Mouse (Mus musculus) 3134 (cell line): ENCODE measurements around the gene Gm20503.

Experiments
- DNase-seq: peaks from one replicate; pipeline ENCODE4 v3.0.0-alpha.2; 2011; ENCODE audit warnings: low spot score; ENCODE audit not compliant: insufficient read length; ENCODE audit errors: extremely low read depth

Gm20503 gene

DNA sequence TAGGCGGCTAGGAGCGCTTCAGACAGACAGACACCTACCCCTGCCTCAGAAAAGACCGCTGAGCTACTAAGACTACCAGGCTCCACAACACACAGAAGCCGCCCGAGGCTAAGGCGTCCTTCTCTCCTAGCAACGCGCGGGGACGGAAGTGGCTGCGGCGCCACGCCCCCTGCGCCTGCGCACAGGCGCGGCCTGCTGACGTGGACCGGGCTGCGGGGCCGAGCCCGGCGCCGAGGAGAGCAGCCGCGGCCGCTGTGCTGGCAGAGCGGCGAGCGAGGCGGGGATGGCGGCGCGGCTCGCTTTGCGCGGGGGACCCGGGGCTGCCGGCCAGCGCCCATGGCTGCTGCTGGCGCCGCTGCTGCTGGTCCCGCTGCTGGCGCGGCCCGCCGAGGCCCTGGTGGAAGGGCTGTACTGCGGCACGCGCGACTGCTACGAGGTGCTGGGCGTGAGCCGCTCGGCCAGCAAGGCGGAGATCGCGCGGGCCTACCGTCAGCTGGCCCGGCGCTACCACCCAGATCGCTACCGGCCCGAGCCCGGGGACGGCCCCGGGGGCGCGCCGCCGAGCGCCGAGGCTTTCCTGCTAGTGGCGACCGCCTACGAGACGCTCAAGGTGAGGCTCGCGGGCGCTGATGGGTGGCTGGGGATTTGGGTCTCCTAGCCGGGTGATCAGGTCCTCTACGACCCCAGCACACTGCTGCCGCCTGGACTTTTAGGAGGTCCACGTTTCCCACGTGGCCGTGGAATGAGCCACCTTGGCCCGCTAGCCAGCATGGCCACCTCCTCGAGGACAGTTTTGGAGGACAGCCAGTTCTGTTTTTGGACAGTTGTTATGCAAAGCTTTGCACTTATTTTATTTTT, at the start of gene Gm20503:
TSS of gene Gm20503 (plus strand) at position 263 of the 858 bp plus-strand sequence.
- DNase-seq: peak; percentile 90

DNA sequence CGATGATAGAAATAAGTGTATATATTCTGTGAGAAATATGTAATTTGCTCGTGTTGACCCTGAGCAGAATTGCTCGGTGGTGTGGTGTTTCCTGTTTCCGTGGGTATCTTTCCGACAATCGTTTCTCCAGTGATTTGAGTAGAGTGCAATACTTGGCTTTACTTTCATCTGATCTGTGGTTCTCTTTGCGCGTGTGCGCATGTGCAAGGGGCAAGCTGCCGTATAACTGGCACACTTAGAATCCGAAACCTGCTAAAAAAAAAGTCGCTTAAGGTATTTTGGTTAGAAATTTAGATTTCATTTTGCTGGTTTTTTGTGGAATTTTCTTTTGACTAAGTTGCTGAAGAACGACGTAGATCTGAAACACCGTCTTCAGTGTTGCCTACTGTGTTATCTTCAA, 41.3 kb upstream of the Gm20503 start:
- DNase-seq: no peak

DNA sequence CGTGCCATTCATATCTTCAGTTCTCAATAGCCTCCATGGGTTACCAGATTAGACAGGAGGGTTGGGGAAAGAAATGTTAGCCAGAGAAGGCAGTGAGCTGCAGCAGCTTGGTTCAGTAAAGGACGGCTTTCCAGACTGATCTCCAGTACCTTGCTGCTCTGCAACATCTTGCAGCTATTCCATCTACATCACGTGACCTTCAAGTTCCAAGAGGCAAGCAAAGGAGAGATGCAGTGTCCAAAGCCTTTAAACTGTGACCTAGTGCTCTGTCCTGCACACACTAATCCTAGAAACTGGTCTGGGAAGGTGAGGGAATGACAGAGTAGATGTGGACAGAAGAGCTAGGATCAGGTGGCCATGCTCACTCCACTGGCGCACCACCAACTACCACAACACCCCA, 39.7 kb upstream of the Gm20503 start:
- no peak for DNase-seq

DNA sequence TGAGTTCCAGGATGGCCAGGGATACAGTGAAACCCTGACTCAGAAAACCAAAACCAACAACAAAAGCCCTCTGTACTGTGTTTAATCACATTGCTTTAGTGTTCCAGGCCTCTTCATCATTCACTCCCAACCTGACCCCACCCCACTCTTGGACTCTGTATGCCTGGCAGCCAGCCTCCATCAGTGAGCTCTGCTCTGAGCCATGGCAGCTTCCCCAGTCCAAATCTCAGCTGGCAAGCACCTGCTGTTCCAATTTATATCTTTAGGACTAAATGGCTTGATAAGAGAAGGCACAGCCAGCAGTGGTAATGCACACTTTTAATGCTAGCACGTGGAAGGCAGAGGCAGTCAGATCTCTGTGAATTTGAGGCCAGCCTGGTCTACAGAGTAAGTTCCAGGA, 37.9 kb upstream of the Gm20503 start:
- DNase-seq: no peak

DNA sequence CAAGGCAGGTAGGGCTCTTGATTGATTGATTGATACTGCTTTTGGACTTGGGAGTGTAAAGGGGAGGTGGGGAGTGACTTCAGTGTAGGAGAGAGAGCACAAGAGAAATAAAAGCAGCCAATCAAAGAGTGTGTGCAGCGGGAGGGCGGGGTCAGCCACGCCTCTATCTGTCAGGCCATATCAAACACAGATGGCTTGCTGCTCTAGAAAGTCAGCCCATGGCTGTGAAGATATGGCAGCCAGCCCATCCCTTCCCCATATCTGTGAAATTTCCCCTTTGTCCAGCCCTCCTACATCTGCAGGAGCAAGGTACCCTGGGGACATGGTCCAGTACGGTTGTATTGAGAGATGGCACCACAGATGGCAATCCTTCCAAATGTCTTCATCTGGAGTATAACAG, 32.3 kb upstream of the Gm20503 start:
- DNase-seq: no peak

DNA sequence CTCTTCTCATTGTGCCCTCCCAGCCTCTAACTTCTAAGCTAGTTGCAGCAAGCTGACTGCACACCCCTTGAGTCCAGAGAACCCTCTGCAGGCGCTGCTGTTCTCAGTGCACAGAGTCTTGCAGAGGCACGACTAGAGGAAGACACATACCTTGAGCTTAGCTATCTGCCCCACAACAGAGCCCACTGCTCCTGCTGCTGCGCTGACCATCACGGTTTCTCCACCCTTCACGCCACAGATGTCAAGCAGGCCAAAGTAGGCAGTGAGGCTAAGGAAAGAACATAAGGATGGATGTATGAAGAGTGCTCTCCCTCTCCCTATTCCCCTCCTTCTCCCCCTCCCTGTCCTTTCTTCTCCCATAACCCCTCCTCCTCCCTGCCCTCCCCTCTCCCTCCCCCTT, 27.3 kb upstream of the Gm20503 start:
- no peak for DNase-seq

DNA sequence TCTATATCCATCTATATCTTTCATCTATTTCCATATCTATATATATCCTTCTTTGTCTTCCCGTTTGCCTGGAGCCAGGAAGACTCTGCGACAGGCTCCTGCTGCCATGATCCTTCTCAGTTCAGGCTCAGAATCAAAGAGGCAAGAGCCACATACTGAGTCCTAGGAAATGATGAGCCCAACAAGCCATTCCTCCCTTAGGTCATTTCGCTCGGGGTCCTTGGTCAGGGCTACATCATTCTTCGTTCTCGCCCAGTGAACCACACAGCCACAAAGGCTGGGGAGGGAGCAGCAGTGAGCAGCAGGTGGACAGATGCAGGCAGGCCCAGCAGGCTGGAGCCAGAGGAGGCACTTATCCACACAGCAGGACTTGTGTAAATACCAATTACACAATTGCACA, 21.6 kb upstream of the Gm20503 start:
- no peak for DNase-seq

DNA sequence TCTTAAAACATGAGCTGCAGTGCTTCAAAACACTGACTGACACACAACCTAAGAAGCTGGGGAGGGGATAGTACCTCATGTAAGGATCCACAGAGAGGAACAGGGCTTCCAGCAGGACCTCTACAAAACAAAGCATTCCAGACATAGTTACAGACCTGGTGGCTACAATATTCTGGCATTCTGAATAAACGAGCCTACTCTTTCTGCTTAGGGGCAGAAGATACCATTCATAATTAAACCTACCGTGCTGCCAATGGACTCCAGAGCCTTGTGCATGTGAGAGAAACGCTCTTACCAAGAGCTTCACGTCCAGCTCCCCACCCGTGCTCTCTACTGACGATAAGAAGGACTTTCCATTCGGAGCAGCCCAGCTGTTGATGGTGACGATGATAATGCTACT, 20.2 kb upstream of the Gm20503 start:
- DNase-seq: no peak

DNA sequence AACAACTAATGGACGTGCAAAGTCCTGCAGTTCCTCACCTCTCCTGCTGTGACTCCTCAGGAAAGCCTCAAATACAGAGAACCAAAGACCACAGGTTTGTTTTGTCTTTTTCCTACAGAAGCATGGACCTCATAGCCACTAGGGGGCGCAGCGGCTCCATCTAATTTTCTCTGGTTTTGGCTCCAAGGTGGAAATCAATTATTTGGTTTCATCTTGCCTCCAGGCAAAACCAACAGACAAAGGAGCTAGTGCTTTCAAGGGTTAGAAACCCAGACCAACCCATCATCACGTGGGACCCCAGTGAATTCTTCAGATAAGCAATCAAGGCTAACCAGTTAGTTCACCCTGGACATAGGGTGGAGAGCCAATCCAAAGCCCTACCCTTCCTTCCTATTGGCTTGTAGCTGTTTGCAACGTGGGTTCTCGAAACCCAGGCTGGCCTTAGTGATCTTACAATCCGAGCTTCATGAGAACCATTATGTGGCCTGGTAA, 17.8 kb upstream of the Gm20503 start:
- peak; percentile 51 for DNase-seq

DNA sequence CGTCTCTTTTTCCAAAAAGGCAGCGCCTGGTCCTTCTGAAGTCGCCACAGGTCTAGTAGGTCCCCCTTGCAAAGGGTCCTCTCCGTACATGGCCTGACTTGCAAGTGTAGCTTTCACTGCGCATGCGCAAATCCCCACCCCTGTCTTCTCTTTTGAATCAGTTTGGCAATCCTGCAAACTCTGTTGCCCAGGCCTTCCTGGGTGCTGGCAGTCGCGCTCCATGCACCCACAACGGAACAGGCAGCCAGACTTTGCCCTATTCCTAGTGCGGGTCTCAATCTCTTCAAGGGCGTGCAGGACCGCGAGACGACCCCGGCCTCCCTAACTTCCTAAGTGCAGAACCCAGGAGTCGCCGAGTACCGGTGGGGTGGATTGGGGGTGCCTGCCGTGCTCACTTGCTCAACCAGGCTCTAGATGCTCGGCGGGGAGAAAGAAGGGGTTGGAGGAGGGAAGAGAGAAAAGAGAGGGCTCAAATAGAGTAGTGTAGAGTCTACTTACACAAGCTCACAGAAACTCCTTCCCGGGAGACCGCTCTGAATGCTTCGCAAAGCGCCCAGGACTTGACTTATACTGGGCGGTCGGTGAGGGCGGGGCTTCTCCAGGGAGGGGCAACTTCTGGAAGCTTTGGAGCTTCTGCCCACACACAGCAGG, 16.3 kb upstream of the Gm20503 start, which contains the start of gene Ptgr1:
TSS of gene Ptgr1 (minus strand) at position 580 of the 651 bp plus-strand sequence.
- peak; percentile 89 for DNase-seq

DNA sequence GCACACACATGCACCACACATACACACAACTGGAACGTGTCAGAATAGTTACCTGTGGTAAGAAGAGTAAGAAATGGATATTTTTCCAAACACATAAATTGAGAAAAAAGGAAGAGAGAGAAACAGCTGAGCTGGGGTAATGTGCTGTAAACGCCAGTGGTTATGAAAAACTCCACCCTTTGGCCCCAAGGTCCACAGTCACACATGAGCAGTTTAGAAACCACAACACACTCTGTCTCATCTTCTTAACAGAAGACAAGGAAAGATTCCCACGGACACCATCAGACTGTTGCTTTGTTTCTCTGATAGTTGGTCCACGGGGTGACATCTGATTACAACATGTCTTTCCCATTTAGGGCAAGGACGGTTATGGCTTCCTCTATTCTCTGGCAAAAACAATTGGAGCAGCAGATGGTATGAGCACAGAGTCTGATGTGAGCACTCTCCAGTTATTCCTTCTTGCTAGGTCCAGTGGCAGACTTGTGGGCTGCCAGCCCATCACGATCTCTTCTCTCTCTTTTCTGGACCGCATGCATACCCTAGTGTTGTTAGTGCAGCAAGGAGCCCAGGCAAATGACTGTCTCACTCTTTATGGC, 13.6 kb upstream of the Gm20503 start:
- no peak for DNase-seq

DNA sequence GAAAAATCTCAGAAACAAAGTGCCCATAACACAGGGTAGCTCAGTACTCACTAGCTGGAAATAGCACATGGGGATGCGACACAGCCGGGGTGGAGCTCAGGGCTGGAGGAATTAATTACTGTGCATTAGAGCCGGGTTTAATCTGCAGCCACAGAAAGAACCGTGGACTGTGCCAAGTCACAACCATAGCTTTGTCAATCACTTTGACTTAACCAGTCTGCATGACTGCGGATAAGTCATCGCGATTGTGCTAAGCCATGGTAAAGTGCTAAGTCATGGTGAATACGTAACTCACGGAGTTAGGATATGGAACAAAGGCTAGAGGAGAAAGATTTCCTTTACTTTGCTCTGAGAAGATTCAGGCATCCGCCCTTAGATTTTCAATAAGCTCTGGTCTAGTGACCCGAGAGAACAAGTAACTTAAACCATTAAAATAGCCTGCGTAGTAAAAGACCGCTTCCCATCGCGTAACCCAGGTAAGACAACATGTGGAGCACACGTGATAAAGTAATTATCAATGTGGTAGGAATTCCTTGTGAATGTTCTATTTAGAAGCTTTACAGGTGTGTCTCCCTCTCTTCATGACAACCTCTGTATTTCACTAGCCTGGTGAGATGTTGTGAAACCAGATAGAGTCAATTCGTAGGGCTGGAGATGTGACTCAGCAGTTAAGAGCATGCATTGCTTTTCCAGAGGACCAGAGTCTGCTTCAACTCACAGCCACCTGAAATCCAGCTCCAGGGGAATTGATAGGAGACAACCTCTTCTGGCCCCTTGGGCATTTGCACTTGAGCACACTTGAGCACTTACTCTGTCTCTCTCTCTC, 12.2 kb upstream of the Gm20503 start:
- no peak for DNase-seq

DNA sequence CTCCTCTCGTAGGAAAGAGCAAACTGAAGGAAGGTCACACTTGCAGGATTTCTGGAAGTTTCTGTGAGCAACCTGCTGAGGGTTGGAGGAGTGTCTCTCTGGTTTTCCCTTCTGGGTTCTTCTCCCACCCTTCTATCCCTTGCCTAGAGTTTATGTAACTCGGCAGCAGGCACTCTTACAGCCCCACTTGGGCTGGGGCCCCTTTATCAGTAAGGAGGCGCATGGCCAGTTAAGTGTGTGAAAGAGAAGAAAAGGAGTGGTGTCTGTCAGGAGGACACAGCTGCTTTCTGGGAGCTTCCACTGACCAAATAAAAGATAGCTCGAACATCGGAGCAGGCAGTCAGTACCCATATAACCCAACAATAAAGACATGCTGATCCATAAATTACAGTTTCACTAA, 10.8 kb upstream of the Gm20503 start:
- no peak for DNase-seq

DNA sequence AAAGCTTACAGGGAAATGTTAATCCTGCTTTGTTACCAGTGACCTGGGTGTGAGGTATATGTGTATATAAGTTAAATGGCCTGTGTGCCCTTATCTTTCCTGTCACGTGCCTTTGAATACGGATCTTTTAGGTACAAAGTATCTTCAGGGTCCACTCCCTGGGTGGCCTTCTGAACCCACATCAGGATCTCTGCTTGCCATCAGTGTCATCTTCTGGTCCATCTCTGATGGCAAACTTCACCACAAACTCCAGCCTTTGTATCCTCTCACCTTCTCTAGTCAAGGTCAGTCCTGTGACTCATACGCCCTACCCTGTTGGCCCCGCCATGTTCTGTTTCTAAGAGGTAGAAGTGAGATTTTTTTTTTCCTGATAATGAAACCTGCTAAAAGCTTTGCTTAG, 8.2 kb upstream of the Gm20503 start, which contains the start of gene Dnajc25:
TSS of gene Dnajc25 (plus strand) at position 301 of the 400 bp plus-strand sequence.
- DNase-seq: no peak

DNA sequence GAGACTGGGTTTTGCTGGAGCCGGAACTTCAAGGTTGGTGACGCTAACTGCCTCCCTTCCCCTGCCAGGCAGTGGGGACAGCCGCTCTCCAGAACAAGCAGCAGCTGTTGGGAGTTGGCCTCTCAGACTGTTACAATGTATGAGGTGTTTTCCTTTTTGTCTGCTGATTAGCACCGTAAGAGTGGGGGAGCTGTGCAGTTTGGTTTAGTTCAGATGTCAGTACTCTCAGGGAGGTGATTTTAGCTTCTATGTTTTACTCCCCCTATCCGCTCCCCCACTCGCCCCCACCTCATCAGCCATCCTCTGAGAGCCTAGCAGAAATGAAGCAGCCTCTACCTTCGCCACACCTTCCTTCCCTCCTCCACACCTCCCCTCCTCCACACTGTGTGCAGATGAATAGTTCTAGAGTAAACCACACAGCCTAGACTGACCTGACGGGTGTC, 7.7 kb upstream of the Gm20503 start:
- DNase-seq: no peak

DNA sequence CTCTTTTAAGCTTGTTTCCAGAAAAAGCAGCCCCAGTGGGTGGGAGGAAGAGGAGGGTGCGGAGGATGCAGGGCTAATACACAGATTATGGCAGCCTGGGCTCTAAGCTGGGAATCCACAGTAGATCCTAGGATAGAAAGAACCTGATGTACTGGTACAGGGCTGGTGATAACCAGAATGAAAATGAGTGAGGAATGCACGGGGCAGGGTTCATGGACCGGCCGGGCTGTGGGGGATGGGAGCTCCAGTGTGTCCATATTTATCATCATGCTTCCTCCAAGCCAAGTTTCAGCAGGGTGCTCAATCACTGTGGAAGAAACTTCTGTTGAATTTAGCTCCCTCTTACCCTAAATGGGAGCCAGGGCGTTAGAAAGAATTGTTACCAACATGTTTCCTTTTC, 5.9 kb upstream of the Gm20503 start:
- no peak for DNase-seq

DNA sequence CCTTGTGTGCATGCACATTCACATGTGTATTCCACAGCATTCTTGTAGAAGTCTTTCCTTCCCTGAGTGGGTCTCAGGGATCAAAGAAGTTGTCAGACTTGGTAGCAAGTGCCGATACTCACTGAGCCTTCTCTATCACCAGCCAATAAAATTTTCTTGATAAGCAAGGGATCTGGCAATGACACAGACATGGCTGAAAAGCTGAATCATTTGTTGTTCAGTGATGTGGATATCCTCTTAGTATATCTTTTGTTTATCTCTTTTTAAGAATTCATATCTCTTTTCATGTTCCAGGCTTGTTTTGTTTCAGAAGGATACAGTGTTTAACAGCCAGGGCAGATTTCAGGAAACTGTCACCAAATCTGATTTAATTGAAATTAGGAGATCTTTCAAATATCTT, 4.3 kb upstream of the Gm20503 start:
- DNase-seq: no peak

DNA sequence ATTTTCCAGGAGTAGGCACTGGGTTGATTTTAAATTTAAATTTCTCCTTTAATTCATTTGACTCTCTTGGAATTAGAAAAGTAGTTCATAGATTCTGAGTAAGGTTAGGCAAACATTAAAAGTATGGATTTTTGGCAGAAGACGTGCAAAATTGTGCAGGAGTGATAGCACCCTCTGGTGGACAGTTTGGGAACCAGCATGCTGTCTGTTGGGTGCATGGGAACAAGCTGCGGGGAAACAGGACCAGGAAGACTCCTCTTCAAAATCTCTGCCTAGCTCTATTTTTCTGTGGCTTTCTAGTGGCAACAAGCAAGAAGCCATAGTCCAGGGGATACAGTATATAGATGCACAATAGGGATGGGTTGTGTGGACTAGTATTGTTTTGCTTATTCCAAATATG, 3.3 kb upstream of the Gm20503 start:
- DNase-seq: peak; percentile 39

DNA sequence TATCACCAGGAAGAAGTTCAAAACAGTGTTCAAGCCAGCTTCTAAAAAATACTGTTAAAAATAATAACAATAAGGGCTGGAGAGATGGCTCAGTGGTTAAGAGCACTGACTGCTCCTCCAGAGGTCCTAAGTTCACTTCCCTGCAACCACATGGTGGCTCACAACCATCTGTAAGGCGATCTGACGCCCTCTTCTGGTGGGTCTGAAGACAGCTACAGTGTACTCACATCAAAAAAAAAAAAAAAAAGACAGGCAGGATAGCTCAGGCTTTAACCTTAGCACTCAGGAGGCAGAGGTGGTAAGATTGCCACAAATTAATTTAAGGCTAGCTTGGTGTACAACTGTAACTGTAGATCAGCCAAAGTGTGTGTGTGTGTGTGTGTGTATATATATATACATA, 2.4 kb upstream of the Gm20503 start:
- DNase-seq: peak; percentile 43

DNA sequence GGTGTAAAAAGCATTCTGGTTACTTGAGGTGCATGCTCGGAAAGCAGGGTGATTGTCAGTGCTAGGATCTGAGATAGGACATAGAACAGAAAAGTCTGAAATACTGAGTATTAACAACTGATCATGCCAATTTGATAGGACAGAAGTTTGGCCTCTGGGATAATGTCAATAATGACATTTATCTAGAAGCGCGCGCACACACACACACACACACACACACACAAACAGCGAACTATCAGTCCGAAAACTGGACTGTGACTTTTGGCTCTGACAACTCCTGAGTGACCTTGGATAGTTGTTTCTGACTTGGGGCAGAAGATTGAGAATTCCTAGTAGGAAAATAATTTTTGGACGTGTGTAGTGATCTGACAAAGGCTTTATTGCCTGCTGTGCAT, 793 bp downstream of the Gm20503 start:
- DNase-seq: no peak

DNA sequence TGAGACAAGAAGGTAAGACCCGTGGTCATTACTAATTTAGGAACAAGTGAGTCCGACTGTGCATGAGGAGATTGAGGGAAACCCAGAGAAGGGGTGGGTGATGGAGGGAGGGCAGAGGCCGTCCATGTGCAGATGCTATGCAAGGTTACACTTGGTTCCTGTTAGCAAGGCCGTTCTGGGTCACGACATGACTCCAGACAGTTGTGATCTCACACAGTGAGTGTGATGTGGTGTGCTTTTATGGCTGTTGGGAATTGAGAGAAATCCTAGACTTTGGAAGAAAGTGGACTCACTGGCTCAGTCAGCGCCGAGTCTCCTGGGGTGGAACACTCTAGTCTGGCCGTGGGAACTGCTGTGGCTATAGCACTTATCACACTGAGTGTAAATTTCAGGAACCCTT, 3.2 kb downstream of the Gm20503 start:
- DNase-seq: no peak
